Mouse (Mus musculus) small intestine, adult 2 months (tissue): ENCODE measurements around the gene Hbb-bh1.

Source experiments
- CTCF ChIP-seq: fragments of 200-500 bp; IDR thresholded peaks from 2 replicates; pipeline ENCODE4 v1.5.1; 2012; ENCODE audit warnings: low read depth, mild to moderate bottlenecking, control low read depth, inconsistent platforms, low read length, moderate library complexity, mixed read lengths; ENCODE audit not compliant: insufficient replicate concordance, insufficient read length; ENCODE audit errors: extremely low read depth
- POLR2A ChIP-seq: fragments of 200-500 bp; IDR thresholded peaks from 2 replicates; pipeline ENCODE4 v1.6.1; 2012; ENCODE audit warnings: low read depth, mild to moderate bottlenecking, control low read depth, inconsistent platforms, low read length, moderate library complexity

- TF ChIP-seq POLR2A, result no peak
- no peak for TF ChIP-seq CTCF
Observed at GRCm38 (mm10) chr7:103809801-103810155, 33.2 kb downstream of the Hbb-bh1 start.
